Mouse (Mus musculus): ENCODE measurements around the gene Eral1.

- TF ChIP-seq CTCF (IDR thresholded peaks at IDR 0.05; ENCODE audit: insufficient read depth, low read depth, low read length) (no peak), POLR2A (IDR thresholded peaks at IDR 0.05; ENCODE audit: insufficient read depth, low read depth, low read length) (no peak)
Measured at GRCm38 (mm10) chr11:78073577-78074276, 6.5 kb downstream of the Eral1 start.

Measured in olfactory bulb, adult 2 months (tissue).